Mouse (Mus musculus): ENCODE data around the gene Inpp5k.

- TF ChIP-seq CTCF (conservative IDR thresholded peaks at IDR 0.05; ENCODE audit: low read length) (no peak), POU5F1 (IDR thresholded peaks at IDR 0.05; ENCODE audit: borderline replicate concordance, low read length) (no peak), NANOG (IDR thresholded peaks at IDR 0.05; ENCODE audit: borderline replicate concordance, low read length) (no peak)
These were observed 32.8 kb upstream of the Inpp5k start for GRCm38 (mm10) chr11:75598004-75598403.

Measured in E14TG2a.4 (cell line).